Mouse (Mus musculus) heart, embryonic 16.5 days (tissue): ENCODE measurements around the gene Rbm15b. TPM values are rescaled to one million over a fixed set of nuclear protein-coding genes. Genes with fewer than 3 reads are reported as not detected.
A peak's percentile ranks its signal among the peaks of the same experiment; 100 is the strongest.

ENCODE experiments used
- ATAC-seq: fragments of 200-750 bp; cut with Nextera tagmentation; replicated peaks from 2 replicates; pipeline ENCODE4 v1.8.0; 2017; ENCODE audit warnings: moderate number of reproducible peaks; ENCODE audit not compliant: insufficient read depth, low FRiP score; ENCODE audit errors: extremely low read depth
- H3K27ac ChIP-seq: fragments of 300-500 bp; sonication (generic); 2 replicates; pipeline ENCODE4 v1.5.1; 2014; ENCODE audit warnings: mild to moderate bottlenecking, low read length, control low read depth, moderate library complexity
- H3K27me3 ChIP-seq: fragments of 300-500 bp; sonication (generic); 2 replicates; pipeline ENCODE4 v1.6.1; 2014; ENCODE audit warnings: low read length, mixed read lengths; ENCODE audit not compliant: control insufficient read depth, insufficient read depth
- H3K36me3 ChIP-seq: fragments of 300-500 bp; sonication (generic); 2 replicates; pipeline ENCODE4 v1.6.1; 2014; ENCODE audit not compliant: control insufficient read depth, insufficient read depth
- H3K4me1 ChIP-seq: fragments of 300-500 bp; sonication (generic); 2 replicates; pipeline ENCODE4 v1.6.1; 2014; ENCODE audit warnings: low read length, mixed read lengths; ENCODE audit not compliant: control insufficient read depth, insufficient read depth
- H3K4me2 ChIP-seq: fragments of 300-500 bp; sonication (generic); 2 replicates; pipeline ENCODE4 v1.6.1; 2014; ENCODE audit warnings: low read depth, mild to moderate bottlenecking, control low read depth, low read length
- H3K4me3 ChIP-seq: fragments of 300-500 bp; sonication (generic); 2 replicates; pipeline ENCODE4 v1.5.1; 2014; ENCODE audit warnings: mild to moderate bottlenecking, control low read depth, low read length
- H3K9ac ChIP-seq: fragments of 300-500 bp; sonication (generic); 2 replicates; pipeline ENCODE4 v1.6.1; 2014; ENCODE audit warnings: low read length, control low read depth
- H3K9me3 ChIP-seq: fragments of 300-500 bp; sonication (generic); replicated peaks from 2 replicates; pipeline ENCODE4 v1.6.1; 2016; ENCODE audit warnings: low read length; ENCODE audit not compliant: control insufficient read depth
- WGBS: fragments of 180-500 bp; shearing (Covaris S2); extraction: QIAGEN DNeasy Blood & Tissue Kit; methylation state at CpG from one replicate; pipeline ENCODE4 v1.1.7; 2014; 5-methylcytosine and 5-hydroxymethylcytosine counted together
- polyA plus RNA-seq: library from polyadenylated mRNA; unstranded; fragments of >200 nt; fragmentation: Nextera tagmentation; extraction: Ambion mirVana; gene quantifications from 2 replicates; pipeline ENCODE4 v1.2.1, GENCODE M21; 2015

Gene Rbm15b
- polyA plus RNA-seq, 1 experiment from 2014 or later: 3.9 TPM

GRCm38 (mm10) chr9:106888346-106888745, 1.1 kb upstream of the Rbm15b start:
- Histone ChIP-seq H3K27me3 (no peaks in the 10 kb centered on the region), H3K27ac (no peak overlapping the region), H3K36me3 (peaks cover 21% of the 10 kb centered on the region), H3K4me3 (no peak overlapping the region), H3K4me1 (peaks cover 43% of the 10 kb centered on the region), H3K4me2 (no peak overlapping the region), H3K9me3 (no peaks in the 10 kb centered on the region), H3K9ac (no peak overlapping the region)
- 93% methylated on average over 3 of the region's 3 CpGs for WGBS
- ATAC-seq: no peak

- Histone ChIP-seq H3K4me2 (peak overlapping the region; percentile 79), H3K36me3 (peaks cover 23% of the 10 kb centered on the region), H3K9me3 (no peaks in the 10 kb centered on the region), H3K4me3 (peak overlapping the region; percentile 79), H3K27ac (peak overlapping the region; percentile 79), H3K27me3 (no peaks in the 10 kb centered on the region), H3K4me1 (peaks cover 46% of the 10 kb centered on the region), H3K9ac (peak overlapping the region; percentile 92)
- WGBS: under 1% methylated on average over 102 of the region's 107 CpGs
- ATAC-seq: 0 out of 2 replicates have a peak, but pooled peaks have one; percentile 10
These were observed 1.1 kb downstream of the Rbm15b start for GRCm38 (mm10) chr9:106885901-106886731.

GRCm38 (mm10) chr9:106884996-106885900, 2.0 kb downstream of the Rbm15b start:
- H3K4me2 ChIP-seq: peak overlapping the region; percentile 79
- no peaks in the 10 kb centered on the region for H3K9me3 ChIP-seq
- H3K4me1 ChIP-seq: peaks cover 37% of the 10 kb centered on the region
- peak overlapping the region; percentile 79 for H3K4me3 ChIP-seq
- no peaks in the 10 kb centered on the region for H3K27me3 ChIP-seq
- no peak overlapping the region for H3K27ac ChIP-seq
- H3K36me3 ChIP-seq: peaks cover 25% of the 10 kb centered on the region
- WGBS: 23% methylated on average over 44 of the region's 44 CpGs
- H3K9ac ChIP-seq: peak overlapping the region; percentile 92
- no peak for ATAC-seq

DNA sequence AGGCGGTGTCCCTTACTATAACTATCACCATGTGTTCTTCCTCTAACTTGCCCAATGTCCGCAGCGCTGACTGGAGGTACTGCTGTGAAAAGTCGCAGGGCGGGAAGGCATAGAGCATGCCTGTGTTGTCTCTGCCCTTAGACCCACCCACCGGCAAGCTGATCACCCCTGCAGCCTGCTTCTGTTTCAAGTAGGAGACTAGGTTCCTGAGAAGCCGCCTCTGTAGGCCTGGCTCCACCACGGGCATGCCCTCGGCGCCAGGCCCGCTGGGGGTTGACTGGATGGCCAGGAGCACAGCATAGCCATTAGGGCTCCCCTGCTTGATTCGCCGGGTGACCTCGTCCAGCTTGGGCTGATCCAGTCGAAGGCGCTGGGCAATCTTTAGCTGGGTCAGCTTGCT, 2.9 kb downstream of the Rbm15b start:
- 31% methylated on average over 16 of the region's 16 CpGs for WGBS
- Histone ChIP-seq H3K27me3 (no peaks in the 10 kb centered on the region), H3K4me2 (peak overlapping the region; percentile 79), H3K4me1 (peaks cover 32% of the 10 kb centered on the region), H3K36me3 (peaks cover 19% of the 10 kb centered on the region), H3K4me3 (peak overlapping the region; percentile 79), H3K27ac (no peak overlapping the region), H3K9me3 (no peaks in the 10 kb centered on the region), H3K9ac (peak overlapping the region; percentile 57)
- no peak for ATAC-seq

DNA sequence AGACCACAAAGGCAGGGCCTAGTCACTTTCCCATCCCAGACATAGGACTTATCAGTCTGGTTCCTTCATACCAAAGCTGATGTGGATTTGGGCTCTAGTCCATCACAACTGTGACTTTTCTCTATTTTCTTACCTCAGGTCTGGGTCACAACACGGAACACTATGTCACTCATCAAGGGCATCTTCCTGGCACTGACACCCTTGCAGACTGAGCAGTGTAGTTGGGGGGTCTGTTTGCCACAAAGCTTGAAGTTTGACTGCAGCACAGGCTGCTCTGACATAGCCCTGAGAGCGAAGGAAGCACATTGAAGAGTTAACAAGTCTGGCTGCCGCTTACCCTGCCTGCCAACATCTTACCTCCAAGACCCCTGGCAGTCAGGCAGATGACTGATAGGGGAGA, 4.1 kb downstream of the Rbm15b start:
- Histone ChIP-seq H3K9ac (0 out of 2 replicates have a peak overlapping the region, but pooled peaks have one; percentile 23), H3K27ac (no peak overlapping the region), H3K4me1 (peaks cover 32% of the 10 kb centered on the region), H3K4me2 (no peak overlapping the region; the same call in 1 of the 2 replicates), H3K4me3 (no peak overlapping the region), H3K27me3 (no peaks in the 10 kb centered on the region), H3K36me3 (peaks cover 13% of the 10 kb centered on the region), H3K9me3 (no peaks in the 10 kb centered on the region)
- WGBS: 79% methylated on average over 3 of the region's 3 CpGs
- no peak for ATAC-seq

DNA sequence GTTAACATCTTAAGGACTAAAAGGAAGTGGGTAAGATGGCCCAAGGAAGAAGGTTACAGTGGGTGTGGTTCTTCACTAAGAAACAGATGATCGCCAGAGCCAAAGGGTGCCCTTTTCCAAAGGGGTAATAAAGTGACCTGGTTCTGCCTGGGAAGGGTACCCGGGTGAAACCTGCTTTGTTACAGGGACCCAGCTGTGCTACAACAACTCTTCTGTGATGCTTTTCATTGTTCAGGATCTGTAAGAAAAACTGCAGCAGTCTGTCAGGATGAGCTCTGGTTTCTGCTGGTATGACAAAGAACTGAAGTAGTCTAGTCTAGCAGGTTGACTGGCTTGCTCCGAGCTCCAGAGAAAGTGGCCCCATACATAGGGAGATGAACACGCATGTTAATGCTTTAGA, 5.1 kb downstream of the Rbm15b start:
- 75% methylated on average over 4 of the region's 4 CpGs for WGBS
- Histone ChIP-seq H3K4me2 (no peak overlapping the region), H3K27me3 (no peaks in the 10 kb centered on the region), H3K27ac (no peak overlapping the region), H3K4me1 (peaks cover 25% of the 10 kb centered on the region), H3K9ac (no peak overlapping the region), H3K36me3 (peaks cover 13% of the 10 kb centered on the region; the same call in 1 of the 2 replicates), H3K9me3 (no peaks in the 10 kb centered on the region), H3K4me3 (no peak overlapping the region)
- ATAC-seq: no peak

GRCm38 (mm10) chr9:106881071-106881755, 6.0 kb downstream of the Rbm15b start:
- Histone ChIP-seq H3K4me2 (no peak overlapping the region), H3K9ac (no peak overlapping the region), H3K4me3 (no peak overlapping the region), H3K4me1 (peaks cover 25% of the 10 kb centered on the region), H3K27ac (no peak overlapping the region), H3K27me3 (no peaks in the 10 kb centered on the region), H3K36me3 (peaks cover 19% of the 10 kb centered on the region; the same call in 1 of the 2 replicates), H3K9me3 (no peaks in the 10 kb centered on the region)
- ATAC-seq: no peak
- WGBS: 60% methylated on average over 4 of the region's 4 CpGs

- no peak overlapping the region for H3K27ac ChIP-seq
- 78% methylated on average over 4 of the region's 4 CpGs for WGBS
- H3K9ac ChIP-seq: no peak overlapping the region
- H3K36me3 ChIP-seq: peaks cover 36% of the 10 kb centered on the region
- H3K27me3 ChIP-seq: no peaks in the 10 kb centered on the region
- H3K9me3 ChIP-seq: no peaks in the 10 kb centered on the region
- H3K4me3 ChIP-seq: no peak overlapping the region
- H3K4me2 ChIP-seq: no peak overlapping the region
- ATAC-seq: no peak
- peaks cover 12% of the 10 kb centered on the region for H3K4me1 ChIP-seq
These were observed 7.8 kb downstream of the Rbm15b start for GRCm38 (mm10) chr9:106879471-106879870.
